34 mouse cellular contexts compared by ENCODE assay signal in genomic region chr7:135357797-135358196, GRCm38 (mm10). TPM values are rescaled to one million over a fixed set of nuclear protein-coding genes. Genes with fewer than 3 reads are reported as not detected.
A peak's percentile ranks its signal among the peaks of the same experiment; 100 is the strongest.
DNase-seq lines count a peak whose midpoint lies in the region.
"Had no signal": no experiment of that assay in that cellular context is flagged by ENCODE, and none has a peak within 500 bp of the region (broad histone marks: within the 10 kb centered on the region; RNA-seq: fewer than 3 reads in every experiment).

No protein-coding gene starts in this region.

- no peaks in the 10 kb centered on the region for H3K36me3 ChIP-seq in heart, embryonic 10.5 days
- H3K36me3 ChIP-seq: forebrain, embryonic 10.5 days; G1E; heart, embryonic 12.5 days; heart, embryonic 15.5 days had no signal

- no peak overlapping the region for H3K27ac ChIP-seq in heart, embryonic 10.5 days
- H3K27ac ChIP-seq: forebrain, embryonic 10.5 days; forebrain, embryonic 13.5 days; heart, embryonic 15.5 days; hindbrain, embryonic 14.5 days; hindbrain, postnatal 0 days had no signal

- no peaks in the 10 kb centered on the region for H3K9me3 ChIP-seq in heart, embryonic 10.5 days
- H3K9me3 ChIP-seq: forebrain, embryonic 10.5 days; forebrain, embryonic 13.5 days; heart, embryonic 12.5 days; heart, embryonic 15.5 days had no signal

- peak; percentile 79 for DNase-seq in heart, adult 11 months
- DNase-seq in heart, embryonic 10.5 days (ENCODE audit: low spot score), result no peak
- peak; percentile 27 for DNase-seq in adrenal gland, adult 8-10 months
- DNase-seq in adrenal gland, postnatal 25 days, result peak; percentile 8
- no peak for DNase-seq in testis, postnatal 10 days (ENCODE audit: low spot score)
- DNase-seq in yolk sac, embryonic 10.5 days (ENCODE audit: low spot score), result no peak
- DNase-seq in ovary, postnatal 14 days (ENCODE audit: low spot score), result no peak
- DNase-seq: B cell, adult 2 months; cerebellum, adult 11-12 months; cerebellum, adult 8-10 months; cerebellum, postnatal 10 days; cerebellum, postnatal 36 days; gastrocnemius, postnatal 10 days; gastrocnemius, postnatal 36 days; heart, postnatal 10 days; heart, postnatal 36 days had no signal

- H3K27me3 ChIP-seq in heart, embryonic 10.5 days (ENCODE audit: insufficient read depth, poor library complexity, severe bottlenecking), result no peaks in the 10 kb centered on the region
- H3K27me3 ChIP-seq: forebrain, embryonic 13.5 days; heart, embryonic 15.5 days had no signal

- no peaks in the 10 kb centered on the region for H3K4me1 ChIP-seq in heart, embryonic 10.5 days
- H3K4me1 ChIP-seq: forebrain, embryonic 10.5 days; forebrain, embryonic 13.5 days; heart, embryonic 12.5 days; heart, embryonic 15.5 days had no signal

- no peak overlapping the region for H3K4me3 ChIP-seq in heart, embryonic 10.5 days
- H3K4me3 ChIP-seq: forebrain, embryonic 10.5 days; forebrain, embryonic 13.5 days; heart, embryonic 12.5 days; heart, embryonic 15.5 days had no signal

- whole genome bisulfite sequencing in heart, embryonic 10.5 days, result 56% methylated on average over 1 of the region's 1 CpGs

RNA-seq across cellular contexts. Expression of gene Foxi2, which starts 52.3 kb away (rescaled TPM):
- 0.83 and 2.0 TPM in 2 replicates for polyA plus RNA-seq in heart, embryonic 10.5 days (2016; fragmentation: Nextera tagmentation; extraction: Ambion mirVana)
- not detected for total RNA-seq in adrenal gland, adult 8-10 months (2022)
- total RNA-seq in adrenal gland, postnatal 25 days (2021), result not detected in 2 replicates
- total RNA-seq: CH12.LX; gastrocnemius, adult 18-20 months; gastrocnemius, postnatal 10 days; gastrocnemius, postnatal 36 days; granulocyte monocyte progenitor cell, adult 5-6 weeks; heart, adult 8-10 months; heart, postnatal 10 days; heart, postnatal 36 days had no signal
- polyA plus RNA-seq: brain, embryonic 14.5 days; cortical plate, adult 2 months; embryonic facial prominence, embryonic 14.5 days; forebrain, embryonic 13.5 days; forebrain, embryonic 16.5 days; G1E; heart, embryonic 12.5 days; heart, embryonic 15.5 days; hindbrain, embryonic 14.5 days; inflammation-experienced regulatory T-cells, adult 6 months; intestine, embryonic 16.5 days; Patski had no signal

Comparison
In these comparisons a context has a peak if more than half of its experiments do, and no peak if none do; other contexts are left out.
1. DNase-seq: peak in heart, adult 11 months (single experiment), adrenal gland, adult 8-10 months (single experiment) and adrenal gland, postnatal 25 days (single experiment); none in heart, embryonic 10.5 days (single experiment), testis, postnatal 10 days (single experiment), yolk sac, embryonic 10.5 days (single experiment) and ovary, postnatal 14 days (single experiment).